Mouse (Mus musculus) heart, adult 9 months (tissue): Measurements from ENCODE around the gene Metap1d.

ENCODE experiments used
- DNase-seq, 2 experiments: peaks; one replicate each; pipeline ENCODE4 v3.0.0; 2022; ENCODE audit warnings: low spot score in 2 of 2

Metap1d gene

GRCm38 (mm10) chr2:71453161-71453916 is at the start of gene Metap1d:
Gene Metap1d, plus strand, starts transcription at chr2:71453276.
- peak; percentile 94 for DNase-seq

DNA sequence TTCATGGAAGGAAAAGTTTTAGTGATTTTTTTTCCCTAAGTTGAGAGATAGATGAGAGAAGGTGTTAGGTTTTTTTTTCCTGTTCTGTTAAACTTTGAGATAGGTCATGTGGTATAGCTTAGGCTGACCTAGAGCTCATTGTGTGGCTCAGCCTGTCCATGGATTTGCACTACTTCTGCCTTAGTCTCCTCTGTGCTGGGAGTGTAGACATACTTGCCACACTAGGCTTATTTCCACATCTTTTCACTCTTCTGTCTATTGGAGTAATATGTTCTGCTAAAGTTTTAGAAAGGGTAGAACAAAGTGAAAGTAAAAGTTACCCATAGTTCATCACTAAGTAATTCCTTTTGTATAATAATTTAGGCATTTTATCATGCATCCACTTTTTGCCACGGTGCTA is 47.5 kb upstream of the Metap1d start:
- DNase-seq = no peak

- no peak for DNase-seq
Measured at GRCm38 (mm10) chr2:71418760-71419280, 34.3 kb upstream of the Metap1d start.

DNA sequence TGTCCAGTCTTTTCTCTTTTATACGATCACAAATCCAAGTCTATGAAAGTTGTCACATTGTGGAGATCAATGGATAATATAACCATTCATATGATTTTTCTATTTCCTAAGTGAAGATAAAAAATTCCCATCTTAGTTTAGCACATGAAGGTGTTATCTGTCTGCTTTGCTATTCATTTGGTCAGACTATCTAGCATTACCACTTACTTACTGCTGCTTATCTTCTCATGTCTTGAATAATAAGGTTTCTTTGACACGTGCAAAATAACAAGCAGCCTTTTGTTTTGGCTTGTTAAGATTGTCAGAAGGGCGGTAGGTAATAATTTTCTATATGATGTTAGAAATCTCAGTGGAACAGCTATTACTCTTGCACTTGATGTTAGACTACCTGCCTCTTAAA is 33.7 kb upstream of the Metap1d start:
- no peak for DNase-seq

DNA sequence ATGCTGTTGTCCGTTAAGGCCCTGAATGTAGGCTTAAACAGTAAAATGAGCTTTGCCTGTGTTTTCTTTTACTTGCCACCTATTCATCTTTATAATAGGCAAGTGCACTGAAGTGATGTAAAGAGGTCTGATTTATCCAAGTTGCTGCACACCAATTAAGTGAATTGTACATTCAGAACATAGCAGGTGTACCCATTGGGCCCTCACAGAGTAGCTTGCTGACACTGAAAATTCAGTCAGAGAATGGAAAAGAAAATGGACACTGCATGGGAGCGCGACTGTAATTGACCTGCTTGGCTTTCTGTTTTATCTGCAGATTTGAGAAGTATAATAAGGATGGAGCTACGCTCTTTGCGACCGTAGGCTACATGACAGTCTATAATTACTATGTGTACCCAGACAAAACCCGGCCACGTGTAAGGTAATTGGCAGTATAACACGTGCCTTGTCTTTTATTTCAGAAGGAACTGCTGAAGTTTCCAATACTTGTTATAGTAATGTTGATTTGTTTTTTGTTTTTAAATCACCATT is 32.1 kb upstream of the Metap1d start:
- no peak for DNase-seq

DNA sequence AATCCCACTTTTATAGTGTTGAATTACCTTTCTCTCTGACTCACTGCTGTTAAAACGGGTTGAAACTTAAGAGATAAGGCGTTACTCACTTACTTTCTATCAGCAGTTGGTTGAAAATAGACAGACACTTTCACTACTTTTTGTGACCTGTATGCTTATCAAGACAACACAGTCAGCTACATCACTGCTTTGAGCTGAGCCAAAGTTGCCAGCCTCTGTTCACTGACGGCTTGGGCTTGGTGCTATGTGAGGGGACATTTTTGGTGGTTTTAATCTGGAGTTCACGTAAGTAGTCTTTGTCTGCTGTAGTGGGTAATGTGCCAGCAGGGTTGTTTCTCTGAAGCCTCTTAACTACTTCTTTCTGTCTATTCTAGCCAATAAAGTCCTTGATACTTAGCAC is 28.5 kb upstream of the Metap1d start:
- DNase-seq = peak; percentile 11 to 13

DNA sequence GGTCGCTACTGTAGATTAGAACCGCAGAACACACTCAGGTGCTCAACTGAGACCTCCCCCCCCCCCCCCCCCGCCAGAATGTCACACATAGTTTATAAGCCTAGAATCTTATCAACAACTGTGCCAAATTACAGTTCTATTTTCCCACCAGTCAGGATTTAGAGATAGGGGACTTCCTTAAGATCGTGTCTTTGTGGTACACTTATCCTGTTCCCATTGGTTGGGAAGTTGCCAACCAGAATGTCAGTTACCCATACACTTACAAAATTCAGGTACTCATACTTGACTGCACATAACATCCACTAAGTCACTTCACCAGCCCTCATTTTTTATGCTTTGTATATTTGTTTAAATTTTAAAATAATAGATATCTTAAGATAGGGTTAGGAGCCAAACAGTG is 17.6 kb upstream of the Metap1d start:
- DNase-seq = no peak

DNA sequence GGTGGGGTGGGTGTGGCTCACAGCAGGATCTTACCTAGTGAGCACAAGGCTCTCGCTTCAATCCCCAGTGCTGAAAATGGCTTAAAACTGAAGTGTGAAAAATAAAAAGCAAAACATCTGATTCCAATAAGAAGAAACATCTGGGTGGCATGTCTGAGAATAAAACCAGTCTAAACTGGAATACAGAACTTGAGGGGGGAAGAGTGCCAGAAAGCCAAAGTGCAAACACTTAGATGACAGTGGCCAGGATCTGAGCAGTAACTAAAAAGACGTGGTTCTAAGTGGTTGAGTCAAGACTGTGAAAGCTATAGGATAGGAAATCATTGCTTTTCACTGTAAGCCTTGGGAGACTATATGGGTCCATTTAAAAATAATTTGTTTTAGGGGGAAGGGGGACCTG is 9.7 kb upstream of the Metap1d start:
- DNase-seq = no peak

GRCm38 (mm10) chr2:71445536-71446196 is 7.4 kb upstream of the Metap1d start:
- DNase-seq = no peak

DNA sequence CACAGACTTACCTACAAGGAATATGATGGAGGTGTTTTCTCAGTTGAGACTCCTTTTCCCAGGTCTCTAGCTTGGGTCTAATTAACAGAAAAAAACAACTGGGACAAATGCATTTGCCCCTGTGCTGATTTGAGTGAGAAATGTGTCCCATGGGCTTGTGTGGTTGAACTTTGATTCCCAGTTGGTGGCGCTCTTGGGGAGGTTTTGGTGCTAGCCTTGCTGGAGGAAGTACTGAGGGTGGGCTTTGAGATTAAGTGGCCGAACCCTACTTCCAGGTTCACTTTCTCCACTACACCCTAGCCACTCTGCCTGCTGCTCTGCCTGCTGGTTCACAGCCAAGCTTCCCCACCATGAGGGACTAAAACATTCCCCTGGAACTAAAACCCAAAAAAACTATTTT is 3.5 kb upstream of the Metap1d start:
- DNase-seq = no peak

GRCm38 (mm10) chr2:71451761-71452160 is 1.3 kb upstream of the Metap1d start:
- no peak for DNase-seq

GRCm38 (mm10) chr2:71453917-71454260 is 813 bp downstream of the Metap1d start:
- no peak for DNase-seq

- DNase-seq = no peak
Measured at GRCm38 (mm10) chr2:71458624-71459023, 5.5 kb downstream of the Metap1d start.

GRCm38 (mm10) chr2:71459659-71460058 is 6.6 kb downstream of the Metap1d start:
- no peak for DNase-seq

- DNase-seq = no peak
Measured at GRCm38 (mm10) chr2:71461139-71461538, 8.1 kb downstream of the Metap1d start.

DNA sequence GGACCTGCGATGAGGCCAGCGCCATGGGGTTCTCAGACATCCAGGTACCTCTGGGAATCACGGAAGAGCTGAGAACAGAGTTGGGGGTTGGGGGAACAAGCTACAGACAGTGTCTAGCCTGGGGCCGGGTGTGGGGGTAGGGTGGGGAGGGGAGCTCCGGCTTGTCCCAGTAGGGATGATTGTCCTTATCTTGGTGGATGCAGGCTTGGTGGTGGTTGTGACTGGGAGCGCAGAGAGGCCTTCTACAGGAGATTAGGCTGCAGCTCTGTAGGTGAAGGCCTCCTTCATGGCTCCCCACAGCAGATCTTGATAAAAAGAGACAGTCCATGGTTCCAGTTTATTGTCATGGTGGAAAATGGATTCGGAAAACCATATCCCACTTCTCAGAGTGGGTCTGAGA is 8.5 kb downstream of the Metap1d start:
- DNase-seq = no peak

GRCm38 (mm10) chr2:71462066-71462465 is 9.0 kb downstream of the Metap1d start:
- DNase-seq = no peak

DNA sequence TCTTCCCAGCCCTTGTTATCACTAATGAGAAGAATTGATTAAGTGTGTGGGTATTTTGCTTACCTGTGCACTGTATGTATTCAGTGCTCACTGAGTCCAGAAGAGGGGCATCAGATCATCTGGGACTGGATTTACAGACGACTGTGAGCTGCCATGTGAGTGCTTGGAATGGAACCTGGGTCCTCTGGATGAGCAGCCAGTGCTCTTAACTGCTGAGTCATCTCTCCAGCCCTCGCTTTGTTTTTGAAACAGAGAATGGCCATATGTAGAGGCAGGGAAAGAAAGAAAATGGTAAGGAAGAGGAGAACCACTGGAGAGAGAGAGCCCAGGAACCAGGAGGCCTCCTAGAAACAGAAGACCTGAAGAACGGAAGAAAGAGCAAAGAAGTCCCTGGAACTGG is 9.5 kb downstream of the Metap1d start:
- no peak for DNase-seq

GRCm38 (mm10) chr2:71466103-71466502 is 13.0 kb downstream of the Metap1d start:
- DNase-seq = no peak

- no peak for DNase-seq
Measured at GRCm38 (mm10) chr2:71466861-71467450, 13.9 kb downstream of the Metap1d start.

GRCm38 (mm10) chr2:71471094-71471493 is 18.0 kb downstream of the Metap1d start:
- DNase-seq = no peak

GRCm38 (mm10) chr2:71473830-71474229 is 20.8 kb downstream of the Metap1d start:
- DNase-seq = no peak

DNA sequence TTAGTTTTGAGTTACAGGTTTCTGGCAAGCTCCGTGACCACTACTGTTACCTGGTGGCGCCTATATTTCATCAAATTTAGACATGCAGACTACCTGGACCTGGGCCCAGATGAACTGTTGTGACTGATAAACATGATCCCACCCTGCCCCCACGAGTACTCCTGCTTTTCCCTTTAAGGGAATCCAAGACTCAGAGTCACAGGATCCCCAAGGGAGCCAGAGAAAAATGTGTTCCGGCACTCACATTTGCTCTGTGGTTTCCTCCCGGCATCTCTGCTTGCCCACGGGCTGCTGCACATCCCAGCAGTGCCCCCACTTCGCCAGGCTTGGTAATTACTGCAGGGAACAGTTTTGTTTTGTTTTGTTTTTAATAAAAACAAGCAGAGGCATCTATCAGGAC is 21.3 kb downstream of the Metap1d start:
- DNase-seq = no peak
